Comparison of ENCODE assay signal across 7 mouse cellular contexts in the genomic region with DNA sequence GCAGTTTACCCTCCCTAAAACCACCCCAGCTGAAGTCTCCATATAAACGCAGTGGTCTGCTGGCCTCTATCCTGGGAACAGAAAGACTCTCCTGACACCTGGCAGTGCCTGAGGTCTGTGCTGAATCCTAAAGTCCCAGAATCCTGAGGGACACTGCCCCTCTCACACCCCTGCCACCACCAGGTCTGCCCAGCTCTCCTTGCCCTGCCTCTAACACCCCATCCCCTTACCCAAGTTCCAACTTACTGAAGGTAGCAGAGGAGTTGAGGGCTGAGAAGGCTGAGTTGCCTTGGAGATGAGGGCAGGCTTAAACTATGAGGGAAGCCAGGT. TPM values are rescaled to one million over a fixed set of nuclear protein-coding genes. Genes with fewer than 3 reads are reported as not detected.
DNase-seq lines count a peak whose midpoint lies in the region; ATAC-seq and TF ChIP-seq lines count a peak whose summit lies in the region.

No protein-coding gene starts in this region.

- WGBS in kidney, embryonic 16.5 days: 27% methylated on average over 1 of the region's 1 CpGs
- 21% methylated on average over 1 of the region's 1 CpGs for WGBS in embryonic facial prominence, embryonic 13.5 days
- 11% methylated on average over 1 of the region's 1 CpGs for WGBS in hindbrain, embryonic 13.5 days

- H3K4me3 ChIP-seq in kidney, embryonic 16.5 days (ENCODE audit: low read length): peak overlapping the region; percentile 38
- peak overlapping the region; percentile 43 for H3K4me3 ChIP-seq in embryonic facial prominence, embryonic 13.5 days
- peak overlapping the region; percentile 77 for H3K4me3 ChIP-seq in hindbrain, embryonic 13.5 days
- H3K4me3 ChIP-seq in myocyte: peak overlapping the region; percentile 52

- no peak for ATAC-seq in kidney, embryonic 16.5 days (ENCODE audit: low FRiP score, low TSS enrichment)
- no peak for ATAC-seq in embryonic facial prominence, embryonic 13.5 days (ENCODE audit: insufficient number of reproducible peaks, insufficient read depth, low FRiP score, low TSS enrichment, low read depth)
- ATAC-seq in hindbrain, embryonic 13.5 days (ENCODE audit: low FRiP score): no peak; the same call in 1 of the 2 replicates

- no peak for TF ChIP-seq POLR2A in myocyte (IDR thresholded peaks at IDR 0.05; ENCODE audit: insufficient read length, low read depth)

- peaks cover 6% of the 10 kb centered on the region for H3K9me3 ChIP-seq in kidney, embryonic 16.5 days (ENCODE audit: low read length)
- H3K9me3 ChIP-seq in embryonic facial prominence, embryonic 13.5 days: no peaks in the 10 kb centered on the region
- H3K9me3 ChIP-seq in hindbrain, embryonic 13.5 days: no peaks in the 10 kb centered on the region

- no peak overlapping the region for H3ac ChIP-seq in myocyte (ENCODE audit: control insufficient read depth, insufficient read length)

- peaks cover 44% of the 10 kb centered on the region for H3K4me1 ChIP-seq in kidney, embryonic 16.5 days (ENCODE audit: insufficient read depth, low read length)
- H3K4me1 ChIP-seq in embryonic facial prominence, embryonic 13.5 days: peaks cover 51% of the 10 kb centered on the region
- peaks cover 55% of the 10 kb centered on the region for H3K4me1 ChIP-seq in hindbrain, embryonic 13.5 days (replicated peaks)

- H3K27me3 ChIP-seq in kidney, embryonic 16.5 days (ENCODE audit: insufficient read depth, low read length): no peaks in the 10 kb centered on the region
- no peaks in the 10 kb centered on the region for H3K27me3 ChIP-seq in embryonic facial prominence, embryonic 13.5 days
- no peaks in the 10 kb centered on the region for H3K27me3 ChIP-seq in hindbrain, embryonic 13.5 days
- H3K27me3 ChIP-seq in myocyte (ENCODE audit: control insufficient read depth, insufficient read depth, insufficient read length): no peaks in the 10 kb centered on the region

- H3K27ac ChIP-seq in kidney, embryonic 16.5 days (ENCODE audit: low read length): peak overlapping the region; percentile 78
- H3K27ac ChIP-seq in embryonic facial prominence, embryonic 13.5 days: peak overlapping the region; percentile 92
- H3K27ac ChIP-seq in hindbrain, embryonic 13.5 days: peak overlapping the region; percentile 99

- H3K36me3 ChIP-seq in kidney, embryonic 16.5 days (ENCODE audit: insufficient read depth, low read length): peaks cover 26% of the 10 kb centered on the region
- peaks cover 26% of the 10 kb centered on the region for H3K36me3 ChIP-seq in embryonic facial prominence, embryonic 13.5 days
- peaks cover 28% of the 10 kb centered on the region for H3K36me3 ChIP-seq in hindbrain, embryonic 13.5 days
- peaks cover 7% of the 10 kb centered on the region for H3K36me3 ChIP-seq in myocyte (ENCODE audit: control insufficient read depth, insufficient read depth)

- H3K79me2 ChIP-seq in myocyte (ENCODE audit: control insufficient read depth, insufficient read depth): peaks cover 60% of the 10 kb centered on the region

- peak overlapping the region; percentile 55 for H3K4me2 ChIP-seq in kidney, embryonic 16.5 days (replicated peaks; ENCODE audit: low read depth, low read length)
- H3K4me2 ChIP-seq in embryonic facial prominence, embryonic 13.5 days: peak overlapping the region; percentile 85
- peak overlapping the region; percentile 76 for H3K4me2 ChIP-seq in hindbrain, embryonic 13.5 days
- peak overlapping the region; percentile 89 for H3K4me2 ChIP-seq in myocyte (ENCODE audit: low read depth)

- H3K9ac ChIP-seq in kidney, embryonic 16.5 days (replicated peaks; ENCODE audit: low read length): peak overlapping the region; percentile 67
- peak overlapping the region; percentile 73 for H3K9ac ChIP-seq in embryonic facial prominence, embryonic 13.5 days
- peak overlapping the region; percentile 80 for H3K9ac ChIP-seq in hindbrain, embryonic 13.5 days

- DNase-seq in kidney, adult 8-10 months: no peak
- no peak for DNase-seq in spleen, postnatal 10 days (ENCODE audit: low spot score in 2 of 2)
- DNase-seq in right cerebral cortex, postnatal 25 days: no peak

TF ChIP-seq in myocyte, 11 proteins besides CTCF, POLR2A, EP300 and RAD21:
- TF ChIP-seq POLR2AphosphoS2 (IDR thresholded peaks at IDR 0.05; ENCODE audit: insufficient read length, low read depth) (no peak), MYOD1 (IDR thresholded peaks at IDR 0.05; ENCODE audit: control insufficient read depth in 1 of 3, insufficient read length in 2 of 3, low read depth in 2 of 3) (no peak), SRF (IDR thresholded peaks at IDR 0.05; ENCODE audit: control insufficient read depth, insufficient read length, low read depth) (no peak), REST (IDR thresholded peaks at IDR 0.05; ENCODE audit: insufficient read depth, insufficient read length) (no peak), CEBPB (IDR thresholded peaks at IDR 0.05; ENCODE audit: insufficient read depth, poor library complexity, severe bottlenecking) (no peak), USF1 (IDR thresholded peaks at IDR 0.05; ENCODE audit: low read depth) (no peak), TCF3 (IDR thresholded peaks at IDR 0.05; ENCODE audit: insufficient read length, low read depth) (no peak), MAX (IDR thresholded peaks at IDR 0.05; ENCODE audit: low read depth) (no peak), TCF12 (IDR thresholded peaks at IDR 0.05; ENCODE audit: insufficient read depth, poor library complexity, severe bottlenecking) (no peak), E2F4 (IDR thresholded peaks at IDR 0.05; ENCODE audit: insufficient read depth) (no peak), MYOG (IDR thresholded peaks at IDR 0.05; ENCODE audit: control insufficient read depth in 1 of 3, insufficient read depth in 1 of 3, insufficient read length in 2 of 3, low read depth in 2 of 3) (no peak)

RNA-seq across cellular contexts. Expression of a gene that starts 7.0 kb away (rescaled TPM):
- 107 and 108 TPM in 2 replicates for polyA plus RNA-seq in kidney, embryonic 16.5 days (2015; fragmentation: Nextera tagmentation; extraction: Ambion mirVana)
- polyA plus RNA-seq in embryonic facial prominence, embryonic 13.5 days (2015; fragmentation: Nextera tagmentation; extraction: Ambion mirVana): 65.8 and 69.4 TPM in 2 replicates
- polyA plus RNA-seq in hindbrain, embryonic 13.5 days (2015; fragmentation: Nextera tagmentation; extraction: Ambion mirVana): 128 and 140 TPM in 2 replicates
- 65.6 TPM for polyA plus RNA-seq in myocyte (2012; fragmentation: generic; extraction: Trizol)

RNA-seq across cellular contexts. Expression of a gene that starts 23.9 kb away (rescaled TPM):
- 51.9 and 55.6 TPM in 2 replicates for polyA plus RNA-seq in kidney, embryonic 16.5 days (2015; fragmentation: Nextera tagmentation; extraction: Ambion mirVana)
- polyA plus RNA-seq in embryonic facial prominence, embryonic 13.5 days (2015; fragmentation: Nextera tagmentation; extraction: Ambion mirVana): 39.2 and 48.6 TPM in 2 replicates
- 27.6 and 29.2 TPM in 2 replicates for polyA plus RNA-seq in hindbrain, embryonic 13.5 days (2015; fragmentation: Nextera tagmentation; extraction: Ambion mirVana)
- polyA plus RNA-seq in myocyte (2012; fragmentation: generic; extraction: Trizol): 27.4 TPM

RNA-seq across cellular contexts. Expression of a gene that starts 30.0 kb away (rescaled TPM):
- polyA plus RNA-seq in kidney, embryonic 16.5 days (2015; fragmentation: Nextera tagmentation; extraction: Ambion mirVana): 19.8 and 21.0 TPM in 2 replicates
- 15.9 and 17.4 TPM in 2 replicates for polyA plus RNA-seq in embryonic facial prominence, embryonic 13.5 days (2015; fragmentation: Nextera tagmentation; extraction: Ambion mirVana)
- polyA plus RNA-seq in hindbrain, embryonic 13.5 days (2015; fragmentation: Nextera tagmentation; extraction: Ambion mirVana): 11.8 and 14.0 TPM in 2 replicates
- polyA plus RNA-seq in myocyte (2012; fragmentation: generic; extraction: Trizol): 13.7 TPM

RNA-seq across cellular contexts. Expression of a gene that starts 53.9 kb away (rescaled TPM):
- polyA plus RNA-seq in kidney, embryonic 16.5 days (2015; fragmentation: Nextera tagmentation; extraction: Ambion mirVana): 0.17 and 0.23 TPM in 2 replicates
- polyA plus RNA-seq in embryonic facial prominence, embryonic 13.5 days (2015; fragmentation: Nextera tagmentation; extraction: Ambion mirVana): 0.13 TPM in 1 of 2 replicates, not detected in the other
- 0.14 TPM in 1 of 2 replicates, not detected in the other for polyA plus RNA-seq in hindbrain, embryonic 13.5 days (2015; fragmentation: Nextera tagmentation; extraction: Ambion mirVana)
- 0.05 TPM for polyA plus RNA-seq in myocyte (2012; fragmentation: generic; extraction: Trizol)
